Mouse (Mus musculus) hindbrain, postnatal 0 days (tissue): ENCODE measurements at regions not wholly inside any gene's neighbourhood (a gene's known extent, or its start where the extent isn't known, plus 50 kb on each side); places are given as distances from the start of the nearest gene placed in this dataset.
A peak's percentile ranks its signal among the peaks of the same experiment; 100 is the strongest.

Experiments
- ATAC-seq: fragments of 200-750 bp; cut with Nextera tagmentation; 2 replicates; pipeline ENCODE4 v1.8.0; 2017; ENCODE audit warnings: mild to moderate bottlenecking, moderate TSS enrichment, moderate library complexity
- DNase-seq: peaks from one replicate; pipeline ENCODE4 v3.0.0-alpha.2; 2015; ENCODE audit warnings: low spot score
- H3K27ac ChIP-seq: fragments of 300-500 bp; sonication (generic); 2 replicates; pipeline ENCODE4 v1.5.1; 2014; ENCODE audit warnings: mild to moderate bottlenecking
- H3K27me3 ChIP-seq: fragments of 300-500 bp; sonication (generic); 2 replicates; pipeline ENCODE4 v1.6.1; 2014; ENCODE audit warnings: low read length, mixed read lengths; ENCODE audit not compliant: insufficient read depth
- H3K36me3 ChIP-seq: fragments of 300-500 bp; sonication (generic); 2 replicates; pipeline ENCODE4 v1.6.1; 2014; ENCODE audit warnings: low read length, mixed read lengths; ENCODE audit not compliant: insufficient read depth
- H3K4me1 ChIP-seq: fragments of 300-500 bp; sonication (generic); 2 replicates; pipeline ENCODE4 v1.6.1; 2014; ENCODE audit warnings: antibody characterized with exemption, low read length, mixed read lengths; ENCODE audit not compliant: insufficient read depth
- H3K4me2 ChIP-seq: fragments of 300-500 bp; sonication (generic); 2 replicates; pipeline ENCODE4 v1.6.1; 2014; ENCODE audit warnings: low read depth, mild to moderate bottlenecking, low read length, moderate library complexity, mixed read lengths
- H3K4me3 ChIP-seq: fragments of 300-500 bp; sonication (generic); 2 replicates; pipeline ENCODE4 v1.5.1; 2014; ENCODE audit warnings: low read length
- H3K9ac ChIP-seq: fragments of 300-500 bp; sonication (generic); replicated peaks from 2 replicates; pipeline ENCODE4 v1.6.1; 2014; ENCODE audit warnings: mild to moderate bottlenecking, low read length, moderate library complexity, mixed read lengths
- H3K9me3 ChIP-seq: fragments of 300-500 bp; sonication (generic); 2 replicates; pipeline ENCODE4 v1.6.1; 2016; ENCODE audit warnings: low read length, mixed read lengths
- CTCF ChIP-seq: IDR thresholded peaks from 2 replicates; pipeline ENCODE4 v1.5.1; 2016; ENCODE audit warnings: antibody characterized with exemption, control low read depth, low read depth
- WGBS: fragments of 180-500 bp; shearing (Covaris S2); extraction: QIAGEN DNeasy Blood & Tissue Kit; methylation state at CpG from one replicate; pipeline ENCODE4 v1.1.7; 2014; 5-methylcytosine and 5-hydroxymethylcytosine counted together

- Histone ChIP-seq H3K27me3 (no peaks in the 10 kb centered on the region), H3K4me1 (no peaks in the 10 kb centered on the region), H3K27ac (no peak overlapping the region), H3K4me3 (no peak overlapping the region), H3K4me2 (no peak overlapping the region), H3K9ac (no peak overlapping the region), H3K9me3 (no peaks in the 10 kb centered on the region), H3K36me3 (no peaks in the 10 kb centered on the region)
- DNase-seq (no peak), ATAC-seq (no peak)
- no peak for TF ChIP-seq CTCF
- 11% methylated on average over 1 of the region's 1 CpGs for WGBS
Observed at GRCm38 (mm10) chr17:45227190-45227589, 206.3 kb downstream of the Cdc5l start.

- no peaks in the 10 kb centered on the region for H3K36me3 ChIP-seq
- DNase-seq (no peak), ATAC-seq (no peak)
- no peak overlapping the region for H3K4me3 ChIP-seq
- H3K27me3 ChIP-seq, result no peaks in the 10 kb centered on the region
- H3K4me2 ChIP-seq, result no peak overlapping the region
- TF ChIP-seq CTCF, result no peak
- no peaks in the 10 kb centered on the region for H3K4me1 ChIP-seq
- no peak overlapping the region for H3K27ac ChIP-seq
- no peaks in the 10 kb centered on the region for H3K9me3 ChIP-seq
- H3K9ac ChIP-seq, result no peak overlapping the region
- WGBS, result 35% methylated on average over 6 of the region's 6 CpGs
Observed at GRCm38 (mm10) chr17:45226486-45226885, 207.1 kb downstream of the Cdc5l start.

- no peak for ATAC-seq
- H3K36me3 ChIP-seq, result no peaks in the 10 kb centered on the region
- H3K4me3 ChIP-seq, result no peak overlapping the region
- H3K4me2 ChIP-seq, result no peak overlapping the region
- H3K9ac ChIP-seq, result no peak overlapping the region
- 60% methylated on average over 10 of the region's 10 CpGs for WGBS
- H3K4me1 ChIP-seq, result no peaks in the 10 kb centered on the region
- TF ChIP-seq CTCF, result no peak
- H3K9me3 ChIP-seq, result no peaks in the 10 kb centered on the region
- DNase-seq, result no peak
- no peaks in the 10 kb centered on the region for H3K27me3 ChIP-seq
- H3K27ac ChIP-seq, result no peak overlapping the region
Observed at GRCm38 (mm10) chr17:45221625-45222024, 211.9 kb downstream of the Cdc5l start.

- H3K27ac ChIP-seq, result no peak overlapping the region
- H3K4me3 ChIP-seq, result no peak overlapping the region
- H3K36me3 ChIP-seq, result no peaks in the 10 kb centered on the region
- no peak overlapping the region for H3K9ac ChIP-seq
- 94% methylated on average over 5 of the region's 5 CpGs for WGBS
- no peak for ATAC-seq
- H3K27me3 ChIP-seq, result no peaks in the 10 kb centered on the region
- H3K4me2 ChIP-seq, result no peak overlapping the region
- no peaks in the 10 kb centered on the region for H3K4me1 ChIP-seq
- no peaks in the 10 kb centered on the region for H3K9me3 ChIP-seq
- DNase-seq, result no peak
- TF ChIP-seq CTCF, result no peak
Observed at GRCm38 (mm10) chr17:45217126-45217525, 216.4 kb downstream of the Cdc5l start.

GRCm38 (mm10) chr17:45215067-45216049 lies 218.2 kb downstream of the Cdc5l start:
- no peak overlapping the region for H3K9ac ChIP-seq
- DNase-seq, result no peak
- no peaks in the 10 kb centered on the region for H3K36me3 ChIP-seq
- WGBS, result 47% methylated on average over 15 of the region's 15 CpGs
- no peak overlapping the region for H3K4me3 ChIP-seq
- H3K4me1 ChIP-seq, result no peaks in the 10 kb centered on the region
- H3K27me3 ChIP-seq, result no peaks in the 10 kb centered on the region
- no peak for TF ChIP-seq CTCF
- no peaks in the 10 kb centered on the region for H3K9me3 ChIP-seq
- H3K4me2 ChIP-seq, result no peak overlapping the region
- ATAC-seq, result no peak; the same call in 1 of the 2 replicates
- no peak overlapping the region for H3K27ac ChIP-seq

GRCm38 (mm10) chr17:45210984-45211383 lies 222.6 kb downstream of the Cdc5l start:
- peak; percentile 46 for TF ChIP-seq CTCF
- DNase-seq (no peak), ATAC-seq (no peak)
- no peak overlapping the region for H3K4me3 ChIP-seq
- H3K27ac ChIP-seq, result no peak overlapping the region
- no peaks in the 10 kb centered on the region for H3K36me3 ChIP-seq
- H3K9me3 ChIP-seq, result no peaks in the 10 kb centered on the region
- no peak overlapping the region for H3K4me2 ChIP-seq
- no peaks in the 10 kb centered on the region for H3K27me3 ChIP-seq
- H3K9ac ChIP-seq, result no peak overlapping the region
- 97% methylated on average over 2 of the region's 2 CpGs for WGBS
- no peaks in the 10 kb centered on the region for H3K4me1 ChIP-seq

- H3K27ac ChIP-seq, result no peak overlapping the region
- H3K27me3 ChIP-seq, result no peaks in the 10 kb centered on the region
- no peak for TF ChIP-seq CTCF
- no peaks in the 10 kb centered on the region for H3K9me3 ChIP-seq
- ATAC-seq (no peak), DNase-seq (no peak)
- H3K4me3 ChIP-seq, result no peak overlapping the region
- no peaks in the 10 kb centered on the region for H3K4me1 ChIP-seq
- WGBS, result 34% methylated on average over 3 of the region's 3 CpGs
- no peak overlapping the region for H3K9ac ChIP-seq
- no peaks in the 10 kb centered on the region for H3K36me3 ChIP-seq
- no peak overlapping the region for H3K4me2 ChIP-seq
Observed at GRCm38 (mm10) chr17:45209387-45209663, 224.2 kb downstream of the Cdc5l start.
